Mouse (Mus musculus) left cerebral cortex, adult 9 months (tissue): Measurements from ENCODE around the gene Il12a.

Experiments used
- DNase-seq, 2 experiments: peaks; one replicate each; pipeline ENCODE4 v3.0.0; 2022; ENCODE audit warnings: low spot score in 2 of 2

Gene Il12a

DNA sequence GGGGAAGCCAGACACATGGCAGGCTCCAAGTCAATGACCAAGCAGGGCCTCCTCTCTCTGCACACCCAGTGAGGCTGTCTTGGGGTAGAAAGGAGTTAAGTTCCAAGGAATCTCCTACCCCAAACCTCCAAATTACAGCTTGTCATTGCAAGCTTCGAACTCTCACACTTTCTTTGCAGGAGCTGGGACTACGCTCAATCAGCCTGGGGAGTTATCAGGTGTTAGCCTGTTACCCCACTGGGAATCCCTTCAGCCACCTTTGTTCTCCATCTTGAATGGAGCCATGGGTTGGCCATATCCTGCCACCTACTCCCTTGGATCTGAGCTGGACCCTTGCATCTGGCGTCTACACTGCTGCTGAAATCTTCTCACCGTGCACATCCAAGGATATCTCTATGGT is at the start of gene Il12a:
Il12a (plus strand) TSS at position 301 of the 400 bp plus-strand sequence.
- no peak for DNase-seq

DNA sequence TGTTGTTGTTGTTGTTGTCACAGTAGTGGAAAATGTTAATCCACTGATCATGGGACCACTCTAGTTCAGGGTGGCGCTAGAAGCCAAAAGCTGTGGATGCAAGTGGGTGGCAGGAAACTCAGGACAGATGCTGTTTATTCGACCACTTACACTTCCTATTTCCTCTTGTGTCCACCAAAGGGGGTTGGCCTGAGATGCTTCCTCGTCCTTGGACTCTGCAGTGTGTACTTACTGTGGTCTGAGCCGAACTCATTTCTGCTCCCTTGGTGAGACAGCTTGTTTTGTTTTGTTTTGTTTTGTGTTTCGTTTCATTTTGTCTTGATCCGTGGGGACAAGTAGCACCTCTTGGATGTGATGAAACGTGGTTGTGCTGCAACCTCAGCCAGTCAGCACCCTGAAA is 47.5 kb upstream of the Il12a start:
- no peak for DNase-seq

DNA sequence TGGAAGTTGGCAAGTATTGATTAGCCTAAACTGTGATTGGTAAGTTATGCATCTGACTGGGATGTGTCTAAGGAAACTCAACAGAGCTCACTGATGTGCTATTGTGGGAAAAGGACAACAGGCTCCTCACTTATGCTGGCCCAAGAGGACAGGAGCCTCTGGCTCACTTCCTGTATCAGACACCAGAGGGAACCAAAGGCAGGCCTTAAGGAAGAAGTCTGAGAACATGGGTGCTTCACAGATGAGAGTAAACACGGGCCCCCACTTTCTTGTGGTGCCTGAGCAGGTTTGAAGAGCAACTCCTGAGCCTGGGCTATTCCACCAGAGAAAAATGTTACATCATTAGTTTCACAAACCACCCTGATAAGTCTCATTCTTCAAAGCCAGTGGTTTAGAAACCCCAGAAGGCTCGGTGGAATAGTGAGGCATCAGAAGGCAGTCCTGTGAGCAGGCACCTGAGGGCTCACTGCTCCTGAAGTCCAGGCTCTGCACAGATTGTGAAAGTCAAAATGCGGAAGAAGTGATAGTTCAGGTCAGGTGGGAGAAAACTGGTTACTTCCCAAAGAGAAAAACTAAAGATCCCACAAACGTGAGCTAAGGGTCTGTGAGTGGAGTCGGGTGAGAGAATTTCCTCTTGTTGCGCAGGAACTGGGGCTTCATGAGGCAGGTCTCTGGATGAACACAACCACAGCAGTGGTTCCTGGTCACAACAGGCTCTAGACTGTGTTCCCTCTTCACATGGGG is 43.9 kb upstream of the Il12a start:
- peak in 1 of 2 experiments; percentile 47 for DNase-seq

DNA sequence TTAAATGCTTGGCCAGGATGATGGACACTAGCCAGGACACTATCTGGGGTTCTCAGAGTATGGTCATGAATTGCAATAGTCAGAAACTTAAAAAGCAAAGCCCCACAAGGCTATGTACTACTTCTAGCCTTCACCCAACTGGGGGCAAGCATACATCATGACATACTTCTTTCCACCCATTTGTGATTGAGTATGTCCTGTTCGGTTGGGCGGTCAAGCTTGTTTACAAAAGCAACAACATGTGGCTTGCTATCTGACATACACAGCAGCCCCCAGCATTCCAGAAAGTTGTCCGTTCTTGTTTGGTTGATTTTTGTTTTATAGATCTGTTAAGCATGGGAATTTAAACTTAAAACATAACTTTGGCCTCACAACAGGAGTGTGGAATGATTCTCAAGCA is 43.2 kb upstream of the Il12a start:
- no peak for DNase-seq

DNA sequence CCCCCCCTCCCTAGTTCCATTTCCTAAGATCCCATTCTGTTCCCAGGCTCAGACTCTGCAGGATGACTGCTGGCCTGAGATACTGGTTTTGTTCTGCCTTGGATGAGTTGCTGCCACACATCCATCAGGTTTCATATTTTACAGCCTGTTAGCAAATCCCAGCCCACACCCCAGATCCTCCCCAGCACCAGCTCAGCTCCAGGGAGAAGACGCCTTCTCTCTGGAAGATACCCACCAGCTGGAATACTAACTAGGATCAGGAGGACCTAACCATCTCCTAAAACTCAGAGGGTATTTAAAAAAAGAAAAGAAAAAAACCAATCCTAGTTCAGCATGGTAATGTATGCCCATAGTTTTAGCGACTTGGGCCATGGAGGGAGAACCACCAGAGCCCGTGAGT is 40.2 kb upstream of the Il12a start:
- DNase-seq: no peak

DNA sequence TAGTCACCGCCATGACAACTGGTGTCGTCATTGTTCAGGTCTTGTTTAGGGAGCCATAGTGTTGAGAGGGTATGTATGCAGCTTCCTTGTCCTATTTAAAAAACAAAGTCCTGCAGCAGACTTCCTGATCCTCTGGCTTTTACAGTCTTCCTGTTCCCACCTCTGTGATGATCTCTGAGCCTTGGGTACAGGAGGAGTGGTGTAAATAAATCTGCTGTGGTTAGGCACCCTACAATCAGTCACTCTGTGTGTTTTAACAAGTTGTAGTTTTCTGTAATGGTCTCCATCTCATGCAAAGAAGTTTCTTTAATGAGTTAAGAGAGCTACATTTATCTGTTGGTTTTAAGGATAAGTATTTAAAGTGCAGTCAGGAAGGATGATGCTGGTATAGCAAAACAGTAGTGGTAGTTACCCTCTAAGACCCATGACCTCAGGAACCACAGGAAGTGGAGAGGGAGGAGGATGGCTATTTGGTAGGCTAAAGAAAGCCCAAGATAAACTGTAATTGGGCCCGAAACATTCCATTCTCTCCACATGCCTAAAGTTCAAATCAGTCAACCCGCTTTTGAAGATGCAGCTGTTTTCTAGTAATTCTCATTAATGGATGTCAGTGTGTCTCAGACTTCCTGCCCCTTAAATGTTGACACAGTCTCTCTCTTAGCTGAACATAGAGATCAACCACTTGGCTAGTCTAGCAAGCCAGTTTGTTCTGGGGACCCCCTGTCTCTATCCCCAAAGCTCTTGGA is 33.7 kb upstream of the Il12a start:
- DNase-seq: no peak

DNA sequence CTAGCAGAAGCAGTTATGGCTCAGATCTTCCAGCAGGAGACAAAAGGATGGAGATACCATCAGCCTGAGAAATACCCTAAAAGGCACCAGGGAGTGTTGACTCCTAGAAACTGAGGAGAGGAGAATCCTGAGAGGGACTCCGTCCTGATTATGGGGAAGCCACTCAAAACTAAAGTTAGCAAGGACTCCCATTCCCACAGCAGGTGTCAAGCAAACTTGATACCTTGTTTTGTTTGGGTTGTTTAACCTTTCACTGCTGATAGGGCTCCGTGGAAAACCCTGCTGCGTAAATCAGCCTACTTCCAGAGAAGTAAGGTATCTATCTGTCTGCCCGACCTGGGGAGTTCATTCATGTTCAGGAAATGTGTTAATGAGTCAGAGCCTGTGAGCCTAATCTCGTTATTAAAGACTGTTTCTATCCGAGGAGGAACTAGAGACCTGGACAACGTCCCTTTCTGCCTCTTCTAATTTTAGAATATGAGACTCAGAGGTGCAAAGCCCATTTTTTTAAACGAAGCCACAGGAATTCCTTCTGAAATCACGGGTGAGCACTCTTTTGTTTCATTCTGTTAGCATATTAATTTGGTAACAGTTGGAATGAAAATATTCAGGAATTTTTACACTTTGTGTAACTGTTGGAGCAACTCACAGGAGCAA is 32.7 kb upstream of the Il12a start:
- DNase-seq: no peak

DNA sequence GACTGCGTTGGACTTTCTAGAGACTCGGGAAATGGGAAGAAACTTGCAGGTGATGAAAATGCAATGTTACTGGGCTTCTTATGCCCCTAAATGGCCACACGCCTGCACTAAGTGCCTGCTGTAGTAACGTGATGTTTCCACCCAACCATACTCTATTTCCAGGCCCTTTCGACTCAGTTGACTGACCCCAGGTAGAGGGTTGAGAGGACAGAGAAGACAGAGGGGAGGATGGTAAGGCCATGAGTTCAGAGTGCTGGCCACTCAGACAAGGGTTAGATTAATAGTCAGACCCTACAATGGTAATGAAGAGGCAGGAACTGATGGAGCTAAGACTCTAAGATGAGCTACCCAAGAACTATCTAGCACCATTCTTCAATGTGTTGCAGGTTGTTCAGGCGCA is 30.4 kb upstream of the Il12a start:
- DNase-seq: no peak

DNA sequence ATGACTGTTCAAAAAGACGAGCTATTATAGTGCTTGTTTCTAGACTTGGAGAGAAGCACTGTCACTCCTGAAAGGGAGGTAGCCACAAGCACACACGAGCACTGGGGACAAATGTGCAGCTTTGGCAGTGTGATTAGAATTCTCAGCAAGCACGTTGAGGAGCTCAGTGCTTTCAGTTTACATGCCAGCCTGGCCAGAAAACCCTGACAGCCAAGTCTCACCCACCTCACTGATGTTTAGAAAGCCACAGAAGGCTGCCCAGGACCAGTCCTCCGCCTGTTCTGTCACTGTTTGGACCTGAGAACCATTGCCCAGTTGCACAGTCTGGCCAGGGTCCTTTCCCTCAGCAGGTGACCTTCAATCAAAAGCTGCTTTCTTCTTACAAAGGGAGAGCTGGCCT is 29.9 kb upstream of the Il12a start:
- DNase-seq: peak in 1 of 2 experiments; percentile 39

DNA sequence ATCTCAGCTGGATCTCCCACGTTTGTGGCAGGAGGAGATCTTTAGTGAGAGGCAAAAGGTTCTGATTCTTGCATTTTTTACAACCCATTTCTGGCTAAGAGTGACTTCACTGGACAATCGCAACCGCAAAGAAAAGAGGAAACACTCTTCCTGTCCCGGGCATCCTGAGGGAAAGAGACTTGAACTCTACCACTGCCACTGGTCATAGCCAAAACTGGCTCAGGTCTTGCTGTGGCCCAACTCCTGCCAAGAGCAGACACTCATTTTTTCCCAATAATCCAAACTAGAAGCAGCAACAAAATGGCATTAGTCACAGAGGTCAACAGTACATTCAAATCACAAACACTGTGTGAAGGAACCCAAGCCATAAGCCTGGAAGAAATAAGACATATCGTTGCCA is 28.1 kb upstream of the Il12a start:
- no peak for DNase-seq

DNA sequence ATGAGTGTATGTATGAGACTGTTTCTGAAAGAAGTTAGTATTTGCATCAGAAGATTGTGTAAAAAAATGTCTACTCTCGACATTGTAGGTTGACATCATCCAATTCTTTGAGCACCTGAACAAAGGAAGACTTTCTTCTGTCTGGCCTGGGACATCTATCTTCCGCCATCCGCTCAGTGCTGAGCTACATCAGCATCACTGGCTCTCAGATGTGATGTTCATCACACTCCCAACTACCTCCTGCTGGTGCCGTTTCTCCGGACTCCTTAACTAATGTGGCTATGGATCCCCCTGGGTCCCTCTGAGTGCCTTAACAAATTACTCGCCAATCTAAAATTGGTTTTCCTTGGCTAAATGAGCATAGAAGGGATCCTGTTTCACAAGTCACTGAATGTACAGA is 26.1 kb upstream of the Il12a start:
- DNase-seq: no peak

DNA sequence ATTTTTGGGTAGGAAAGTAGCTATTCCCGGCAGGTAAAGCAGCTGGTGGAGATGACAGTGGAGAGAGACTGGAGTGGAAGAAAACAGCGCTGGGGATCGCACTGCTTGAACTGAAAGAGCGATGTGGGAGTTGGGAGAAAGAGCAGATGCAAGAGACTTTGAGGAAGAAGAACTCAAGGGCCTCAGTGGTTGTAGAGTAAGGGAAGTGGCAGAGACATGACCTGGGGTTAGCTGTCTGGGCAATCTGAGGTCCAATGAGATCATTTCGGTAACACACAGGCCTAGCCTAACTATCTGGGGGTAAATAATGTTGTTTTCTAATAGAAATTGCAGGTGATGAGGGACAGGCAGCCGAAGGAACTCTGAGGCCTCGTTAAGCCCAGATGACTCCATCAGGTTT is 24.1 kb upstream of the Il12a start:
- DNase-seq: no peak

DNA sequence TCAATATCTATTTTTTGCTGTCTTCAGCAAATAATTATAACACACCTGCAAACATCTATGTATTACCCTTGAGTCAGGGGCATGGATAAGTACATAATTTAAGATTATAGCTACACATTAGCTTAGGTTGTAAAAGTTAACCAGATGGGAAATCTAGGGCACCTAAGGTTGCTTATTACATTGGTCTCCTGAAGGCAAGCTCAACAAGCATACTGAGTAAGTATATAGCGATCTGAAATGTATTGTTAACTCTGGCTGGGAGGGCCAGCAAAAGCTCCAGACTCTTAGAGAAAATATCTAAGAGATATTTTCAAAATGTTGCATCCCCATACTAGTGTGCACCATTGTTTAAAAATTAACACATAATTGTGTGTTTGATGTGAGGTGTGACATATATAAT is 22.6 kb upstream of the Il12a start:
- no peak for DNase-seq

DNA sequence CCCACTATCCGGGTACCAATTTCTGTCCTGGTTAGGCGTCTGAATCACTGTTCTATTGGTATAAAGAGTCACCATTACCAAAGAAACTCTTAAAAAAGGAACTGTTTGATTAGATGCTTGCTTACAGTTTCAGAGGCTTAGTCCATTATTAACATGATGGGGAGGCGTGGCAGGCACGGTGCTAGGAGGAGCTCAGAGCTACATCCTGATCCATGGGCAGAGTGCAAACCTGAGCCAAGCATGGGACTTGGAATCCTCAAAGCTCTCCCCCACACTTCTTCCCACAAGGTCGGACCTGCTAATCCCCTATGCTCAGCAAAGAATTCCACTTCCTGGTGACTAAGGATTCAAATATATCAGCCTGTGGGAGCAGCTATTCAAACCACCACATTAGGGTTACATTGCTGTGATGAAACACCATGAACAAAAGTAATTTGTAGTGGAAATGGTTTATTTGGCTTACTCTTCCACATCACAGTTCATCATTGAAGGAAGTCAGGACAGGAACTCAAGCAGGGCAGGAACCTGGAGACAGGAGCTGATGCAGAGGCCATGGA is 20.9 kb upstream of the Il12a start:
- DNase-seq: no peak

DNA sequence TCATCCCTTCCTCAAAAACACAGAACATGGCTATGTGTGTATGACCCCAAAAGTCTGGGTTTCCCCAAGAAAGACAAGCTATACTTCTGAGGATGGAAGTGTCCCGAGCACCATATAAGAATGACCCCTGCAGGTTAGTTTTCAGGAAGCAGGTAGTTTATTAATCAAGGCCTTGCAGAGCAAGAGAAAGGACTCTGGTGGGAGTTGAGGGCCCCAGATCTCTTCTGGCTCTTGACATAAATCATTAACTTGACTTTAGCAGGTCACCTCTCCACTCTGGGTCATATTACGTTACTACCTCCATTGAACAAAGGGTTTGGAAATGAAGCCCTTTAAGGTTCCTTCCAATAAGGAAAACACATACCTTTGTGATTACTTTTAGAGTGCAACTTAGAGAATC is 15.7 kb upstream of the Il12a start:
- DNase-seq: no peak

DNA sequence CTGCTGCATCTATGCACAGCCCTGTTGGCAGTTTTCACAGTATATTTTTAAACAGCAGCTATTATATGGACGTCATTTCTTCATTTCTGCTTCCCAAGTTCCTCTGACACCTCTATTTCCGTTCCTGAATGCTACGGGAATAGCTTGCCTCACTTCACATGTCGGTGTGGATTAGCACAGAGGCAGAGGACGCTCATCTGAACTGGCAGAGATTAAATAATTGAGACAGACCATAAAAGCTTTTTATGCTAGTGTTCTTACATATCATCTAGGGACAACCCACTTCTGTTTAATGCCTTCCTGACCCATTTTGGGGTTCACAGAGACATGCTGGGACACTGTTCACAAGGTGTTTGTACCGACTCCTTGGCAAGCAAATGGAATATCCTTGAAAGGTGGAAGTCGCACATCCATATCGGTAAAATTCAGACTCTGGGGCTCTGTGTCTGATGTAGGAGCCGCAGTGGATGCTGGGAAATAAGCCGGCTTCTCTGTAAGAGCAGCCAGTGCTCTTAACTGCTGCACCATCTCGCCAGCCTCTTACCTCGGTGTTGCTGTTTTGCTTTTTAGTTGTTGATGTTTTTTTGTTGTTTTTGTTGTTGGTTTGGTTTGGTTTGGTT is 15.1 kb upstream of the Il12a start:
- DNase-seq: peak; percentile 43 to 50

DNA sequence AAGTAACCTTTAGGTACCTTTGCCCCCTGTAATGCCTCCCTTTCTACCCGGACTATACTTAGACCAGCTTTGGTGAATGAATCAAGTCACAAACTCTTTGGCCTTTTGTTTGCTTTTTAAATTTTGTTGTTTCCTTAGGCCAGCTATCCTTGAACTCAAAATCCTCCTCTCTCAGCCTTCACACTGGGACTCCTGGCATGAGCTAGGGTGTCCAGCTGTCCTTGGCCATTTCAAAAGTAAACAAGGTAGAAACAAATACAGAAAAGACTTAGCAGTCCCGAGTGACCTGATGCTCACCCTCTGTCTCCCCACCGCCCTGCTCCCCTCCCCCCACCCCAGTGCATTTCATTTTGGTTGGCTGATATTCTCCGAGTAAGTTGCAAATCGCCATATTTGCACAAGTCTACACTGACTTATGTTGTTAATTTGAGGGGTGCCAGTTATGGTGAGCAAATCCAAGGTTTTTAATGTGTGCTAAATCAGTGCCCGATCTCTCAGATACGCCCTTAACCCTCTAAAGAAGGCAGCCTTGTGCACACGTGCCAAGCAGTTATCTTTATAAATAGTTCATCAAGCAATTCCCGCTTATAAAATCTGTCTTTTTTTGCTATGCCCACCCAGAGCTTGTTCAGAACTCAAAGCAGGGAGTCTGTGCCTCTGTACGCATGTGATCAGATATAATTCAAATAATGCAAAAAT is 14.3 kb upstream of the Il12a start:
- no peak for DNase-seq

DNA sequence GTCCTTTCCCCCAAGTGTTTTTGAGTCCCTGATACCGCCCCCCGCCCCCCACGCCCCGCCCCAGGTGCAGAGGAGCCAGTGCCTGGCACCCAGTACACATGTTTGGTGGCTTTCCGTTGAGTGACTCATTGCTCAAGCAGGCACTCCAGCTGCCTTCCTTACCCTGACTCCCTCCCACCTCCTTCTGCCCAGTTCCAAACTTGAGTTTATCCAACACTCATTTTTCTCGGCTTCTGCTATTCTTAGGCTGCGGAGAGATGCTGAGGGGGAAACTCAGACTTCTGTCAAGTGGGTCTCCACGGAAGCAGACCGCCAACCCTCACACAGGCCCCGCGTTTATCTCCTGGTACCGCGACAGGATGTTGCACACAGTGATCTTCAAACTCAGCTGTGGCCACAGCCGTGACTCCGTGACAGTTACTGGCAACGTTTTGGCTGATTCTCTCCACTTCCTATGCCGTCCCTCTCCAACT is 13.6 kb upstream of the Il12a start:
- DNase-seq: peak; percentile 84 to 88

DNA sequence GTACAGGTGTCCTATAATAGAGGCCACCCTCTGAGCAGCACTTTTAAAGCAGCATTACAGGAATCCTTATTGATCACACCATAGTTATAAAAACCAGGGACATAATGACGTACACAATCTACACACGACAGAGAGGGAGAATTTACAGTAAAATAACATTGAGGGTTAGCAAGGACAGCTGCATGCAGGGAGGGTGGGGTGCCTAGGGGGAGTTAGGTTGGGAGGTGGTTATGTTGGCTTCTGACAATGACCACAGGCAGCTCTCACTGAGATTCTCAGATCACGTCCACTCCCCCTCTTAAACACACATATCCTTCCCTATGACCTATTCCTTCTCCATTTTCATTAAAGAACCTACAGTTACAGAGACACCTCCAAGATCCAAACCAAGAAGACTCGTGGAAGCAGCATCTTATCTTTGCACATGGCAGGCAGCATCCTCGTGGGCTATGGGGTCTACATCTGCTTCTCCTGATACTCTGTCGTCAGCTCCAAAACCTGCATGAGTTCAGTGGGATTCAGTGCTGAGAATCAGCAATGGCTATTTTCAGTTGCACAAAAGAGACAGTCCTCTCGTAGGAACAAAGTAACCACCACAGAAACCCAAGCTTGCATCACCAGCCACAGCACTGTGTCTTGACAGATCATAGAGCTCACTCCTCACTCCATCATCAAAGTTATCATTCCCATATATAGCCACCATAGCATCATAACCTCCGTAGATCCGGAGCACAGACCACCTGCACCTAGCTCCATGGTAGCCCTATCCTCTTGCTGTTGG is 11.4 kb upstream of the Il12a start:
- no peak for DNase-seq

DNA sequence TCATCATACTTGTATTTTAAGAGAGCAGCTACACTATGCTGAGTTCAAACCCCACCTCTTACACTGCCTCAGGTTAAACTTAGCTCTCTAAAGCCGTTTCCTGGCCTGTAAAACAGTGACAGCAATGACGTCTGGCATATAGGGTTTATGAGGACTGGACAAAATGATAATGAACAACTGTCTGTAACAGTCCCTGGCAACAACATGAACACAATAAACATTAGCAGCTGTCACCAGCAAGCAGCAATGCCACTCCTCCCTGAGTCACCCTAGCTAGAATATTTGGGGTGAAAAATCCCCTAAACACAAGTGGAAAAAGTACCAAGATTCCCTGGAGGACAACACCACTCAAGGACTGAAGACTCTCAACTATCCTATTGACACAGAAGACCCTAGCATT is 6.9 kb upstream of the Il12a start:
- no peak for DNase-seq

DNA sequence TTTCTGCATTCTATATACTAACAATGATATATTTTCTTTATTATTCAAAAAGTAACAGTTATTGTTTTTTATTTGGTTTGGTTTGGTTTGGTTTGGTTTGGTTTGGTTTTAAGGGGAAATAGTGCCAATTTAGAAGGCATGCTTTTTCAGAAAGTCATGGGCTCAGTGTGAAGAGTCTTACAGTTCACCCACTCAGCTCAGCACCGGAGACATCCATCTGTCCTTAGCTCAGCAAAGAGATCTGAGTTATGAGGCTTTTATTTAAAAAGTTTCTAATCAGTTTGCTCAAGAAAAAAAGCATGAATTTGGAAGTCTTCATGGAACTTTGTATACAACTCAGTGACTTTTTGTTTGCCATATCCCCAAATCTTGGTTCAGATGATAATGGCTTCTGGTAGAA is 6.2 kb upstream of the Il12a start:
- DNase-seq: no peak
